ENCODE assay signal across 9 mouse cellular contexts in the genomic region with DNA sequence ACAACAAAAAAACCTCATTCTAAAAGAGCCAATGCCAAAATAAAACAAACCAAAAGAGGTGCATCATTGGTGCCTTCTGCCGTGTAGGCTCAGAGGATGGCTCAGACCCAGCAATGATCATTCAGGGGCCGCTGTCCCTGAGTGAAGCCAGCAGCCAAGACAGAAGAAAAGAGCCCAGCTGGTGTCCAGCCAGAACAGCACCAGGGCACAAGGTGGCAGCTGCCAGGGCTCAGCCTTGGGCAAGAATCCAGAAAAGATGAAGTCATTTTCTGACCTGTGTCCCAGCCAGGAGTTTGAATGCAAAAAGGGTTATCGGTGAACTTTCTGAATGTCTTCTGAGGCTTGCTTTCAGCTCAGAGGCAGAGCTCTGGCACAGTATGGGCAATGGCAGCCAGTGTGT.
DNase-seq lines count a peak whose midpoint lies in the region; ATAC-seq and TF ChIP-seq lines count a peak whose summit lies in the region.
"Had no signal": no experiment of that assay in that cellular context is flagged by ENCODE, and none has a peak within 500 bp of the region (broad histone marks: within the 10 kb centered on the region; RNA-seq: fewer than 3 reads in every experiment).

No protein-coding gene starts in this region.

- DNase-seq in midbrain, embryonic 10.5 days (ENCODE audit: low spot score) = no peak
- DNase-seq in midbrain, embryonic 11.5 days (ENCODE audit: low spot score, missing footprints) = no peak
- peak; percentile 85 for DNase-seq in brain, adult 2 months (ENCODE audit: low read depth, low spot score)
- DNase-seq in kidney, adult 9 months = peak; percentile 85
- peak; percentile 87 for DNase-seq in midbrain, postnatal 0 days (ENCODE audit: low spot score)
- DNase-seq in embryo, embryonic 10 days (ENCODE audit: low spot score) = no peak

- peak overlapping the region; percentile 79; the same call in 1 of the 2 replicates for H3K27ac ChIP-seq in midbrain, embryonic 10.5 days (replicated peaks)
- H3K27ac ChIP-seq in midbrain, embryonic 11.5 days (ENCODE audit: low read depth, low read length) = no peak overlapping the region
- H3K27ac ChIP-seq in forebrain, embryonic 16.5 days (ENCODE audit: low read length) = no peak overlapping the region
- H3K27ac ChIP-seq in midbrain, postnatal 0 days (ENCODE audit: low read depth, low read length) = no peak overlapping the region
- H3K27ac ChIP-seq: embryonic facial prominence, embryonic 15.5 days had no signal

- peaks cover 6% of the 10 kb centered on the region; the same call in 1 of the 2 replicates for H3K36me3 ChIP-seq in midbrain, embryonic 10.5 days
- no peaks in the 10 kb centered on the region for H3K36me3 ChIP-seq in midbrain, embryonic 11.5 days (ENCODE audit: control insufficient read depth, insufficient read depth, low read length)
- H3K36me3 ChIP-seq in forebrain, embryonic 16.5 days (ENCODE audit: control insufficient read depth, insufficient read depth) = no peaks in the 10 kb centered on the region
- no peaks in the 10 kb centered on the region for H3K36me3 ChIP-seq in midbrain, postnatal 0 days (ENCODE audit: insufficient read depth, low read length)
- H3K36me3 ChIP-seq: embryonic facial prominence, embryonic 15.5 days had no signal

- H3K4me1 ChIP-seq in midbrain, embryonic 10.5 days = peaks cover 44% of the 10 kb centered on the region
- peaks cover 21% of the 10 kb centered on the region for H3K4me1 ChIP-seq in midbrain, embryonic 11.5 days (ENCODE audit: control insufficient read depth, insufficient read depth, low read length)
- H3K4me1 ChIP-seq in forebrain, embryonic 16.5 days (replicated peaks; ENCODE audit: control insufficient read depth, insufficient read depth, low read length) = peaks cover 21% of the 10 kb centered on the region
- H3K4me1 ChIP-seq in midbrain, postnatal 0 days (ENCODE audit: insufficient read depth, low read length) = peaks cover 3% of the 10 kb centered on the region; the same call in 1 of the 2 replicates

- H3K4me2 ChIP-seq in midbrain, embryonic 11.5 days = no peak overlapping the region
- no peak overlapping the region for H3K4me2 ChIP-seq in forebrain, embryonic 16.5 days (ENCODE audit: low read length)
- H3K4me2 ChIP-seq in midbrain, postnatal 0 days (ENCODE audit: low read depth, low read length, poor library complexity, severe bottlenecking) = no peak overlapping the region
- H3K4me2 ChIP-seq: embryonic facial prominence, embryonic 15.5 days had no signal

- no peaks in the 10 kb centered on the region for H3K27me3 ChIP-seq in midbrain, embryonic 10.5 days (ENCODE audit: low read depth, poor library complexity, severe bottlenecking)
- no peaks in the 10 kb centered on the region for H3K27me3 ChIP-seq in midbrain, embryonic 11.5 days (ENCODE audit: control insufficient read depth, insufficient read depth, low read length)
- no peaks in the 10 kb centered on the region for H3K27me3 ChIP-seq in forebrain, embryonic 16.5 days (replicated peaks; ENCODE audit: control insufficient read depth, insufficient read depth, low read length)
- no peaks in the 10 kb centered on the region for H3K27me3 ChIP-seq in midbrain, postnatal 0 days (ENCODE audit: insufficient read depth, low read length)
- H3K27me3 ChIP-seq: embryonic facial prominence, embryonic 15.5 days had no signal

- no peaks in the 10 kb centered on the region for H3K9me3 ChIP-seq in midbrain, embryonic 10.5 days (replicated peaks)
- H3K9me3 ChIP-seq in midbrain, embryonic 11.5 days (ENCODE audit: control insufficient read depth, low read length) = no peaks in the 10 kb centered on the region
- H3K9me3 ChIP-seq in forebrain, embryonic 16.5 days (ENCODE audit: control insufficient read depth, low read length) = no peaks in the 10 kb centered on the region
- H3K9me3 ChIP-seq in midbrain, postnatal 0 days (ENCODE audit: low read length) = no peaks in the 10 kb centered on the region
- H3K9me3 ChIP-seq: embryonic facial prominence, embryonic 15.5 days had no signal

- H3K4me3 ChIP-seq in midbrain, embryonic 10.5 days = no peak overlapping the region
- no peak overlapping the region for H3K4me3 ChIP-seq in midbrain, embryonic 11.5 days (ENCODE audit: low read depth, low read length)
- H3K4me3 ChIP-seq in forebrain, embryonic 16.5 days (replicated peaks; ENCODE audit: low read length) = no peak overlapping the region
- H3K4me3 ChIP-seq in midbrain, postnatal 0 days (ENCODE audit: low read depth, low read length) = no peak overlapping the region
- H3K4me3 ChIP-seq: embryonic facial prominence, embryonic 15.5 days had no signal

- H3K9ac ChIP-seq in midbrain, embryonic 11.5 days (ENCODE audit: low read length) = no peak overlapping the region
- no peak overlapping the region for H3K9ac ChIP-seq in forebrain, embryonic 16.5 days (replicated peaks; ENCODE audit: low read depth, low read length)
- H3K9ac ChIP-seq in midbrain, postnatal 0 days (replicated peaks; ENCODE audit: low read length, poor library complexity, severe bottlenecking) = no peak overlapping the region
- H3K9ac ChIP-seq: embryonic facial prominence, embryonic 15.5 days had no signal

- TF ChIP-seq CTCF in midbrain, postnatal 0 days (IDR thresholded peaks at IDR 0.05) = no peak

- ATAC-seq in midbrain, embryonic 11.5 days (ENCODE audit: low FRiP score) = no peak
- peak; percentile 43 for ATAC-seq in forebrain, embryonic 16.5 days
- no peak for ATAC-seq in midbrain, postnatal 0 days (ENCODE audit: low FRiP score)
- no peak for ATAC-seq in megakaryocyte progenitor cell, adult 5-6 weeks (replicated peaks; ENCODE audit: poor library complexity)

- WGBS in midbrain, embryonic 10.5 days = 79% methylated on average over 3 of the region's 3 CpGs
- 86% methylated on average over 3 of the region's 3 CpGs for WGBS in midbrain, embryonic 11.5 days
- 17% methylated on average over 3 of the region's 3 CpGs for WGBS in forebrain, embryonic 16.5 days
- 56% methylated on average over 3 of the region's 3 CpGs for WGBS in midbrain, postnatal 0 days

Comparison
In these comparisons a context has a peak if more than half of its experiments do, and no peak if none do; other contexts are left out.
1. DNase-seq: peak in brain, adult 2 months (single experiment), kidney, adult 9 months (single experiment) and midbrain, postnatal 0 days (single experiment); none in midbrain, embryonic 10.5 days (single experiment), midbrain, embryonic 11.5 days (single experiment) and embryo, embryonic 10 days (single experiment).